1 mouse cellular context compared by ENCODE assay signal in genomic region chr1:91459059-91459809, GRCm38 (mm10).
TF ChIP-seq lines count a peak whose summit lies in the region.

TSS of gene Per2 (minus strand) at chr1:91459324.

TF ChIP-seq in CH12.LX, 34 proteins besides CTCF, POLR2A, EP300 and RAD21 (continued from another document):
- TF ChIP-seq MYC (IDR thresholded peaks at IDR 0.05; ENCODE audit: low read depth, low read length) = peak; percentile 93
- peak; percentile 50 for TF ChIP-seq NELFE (IDR thresholded peaks at IDR 0.05; ENCODE audit: low read depth, low read length)
- TF ChIP-seq JUN (IDR thresholded peaks at IDR 0.05; ENCODE audit: insufficient read depth, low read depth, low read length) = no peak
- peak; percentile 89 for TF ChIP-seq UBTF (IDR thresholded peaks at IDR 0.05; ENCODE audit: low read depth, low read length)
- peak; percentile 98 for TF ChIP-seq BHLHE40 (IDR thresholded peaks at IDR 0.05; ENCODE audit: low read depth, low read length)
- 0 out of 2 replicates have a peak, but pooled peaks have one; percentile 15 for TF ChIP-seq TBP (conservative IDR thresholded peaks at IDR 0.05; ENCODE audit: low read depth, low read length)
- TF ChIP-seq GABPA (IDR thresholded peaks at IDR 0.05; ENCODE audit: insufficient replicate concordance, low read depth, low read length) = no peak
- no peak for TF ChIP-seq PAX5 (IDR thresholded peaks at IDR 0.05; ENCODE audit: low read length)
TF ChIP-seq in CH12.LX: peak in this region for 18.
